Mouse (Mus musculus) forebrain, embryonic 12.5 days (tissue): ENCODE data around the gene Pgap3. TPM values are rescaled to one million over a fixed set of nuclear protein-coding genes. Genes with fewer than 3 reads are reported as not detected.
A peak's percentile ranks its signal among the peaks of the same experiment; 100 is the strongest.
"Not testable (repeated sequence)": the region's sequence is repeated elsewhere in the genome, so short reads cannot be mapped to it uniquely, and the experiment has no call there.

Source experiments
- ATAC-seq: fragments of 200-750 bp; cut with Nextera tagmentation; 2 replicates; pipeline ENCODE4 v1.8.0; 2017; ENCODE audit warnings: moderate TSS enrichment; ENCODE audit not compliant: low FRiP score
- H3K27ac ChIP-seq: fragments of 300-500 bp; sonication (generic); 2 replicates; pipeline ENCODE4 v1.5.1; 2016; ENCODE audit warnings: mild to moderate bottlenecking
- H3K27me3 ChIP-seq: fragments of 300-500 bp; sonication (generic); 2 replicates; pipeline ENCODE4 v1.6.1; 2016; ENCODE audit warnings: mild to moderate bottlenecking
- H3K36me3 ChIP-seq: fragments of 300-500 bp; sonication (generic); replicated peaks from 2 replicates; pipeline ENCODE4 v1.6.1; 2016; ENCODE audit warnings: mild to moderate bottlenecking
- H3K4me1 ChIP-seq: fragments of 300-500 bp; sonication (generic); 2 replicates; pipeline ENCODE4 v1.6.1; 2016
- H3K4me2 ChIP-seq: fragments of 300-500 bp; sonication (generic); 2 replicates; pipeline ENCODE4 v1.6.1; 2016; ENCODE audit warnings: mild to moderate bottlenecking, moderate library complexity
- H3K4me3 ChIP-seq: fragments of 300-500 bp; sonication (generic); replicated peaks from 2 replicates; pipeline ENCODE4 v1.5.1; 2016; ENCODE audit warnings: mild to moderate bottlenecking
- H3K9ac ChIP-seq: fragments of 300-500 bp; sonication (generic); 2 replicates; pipeline ENCODE4 v1.6.1; 2016; ENCODE audit warnings: mild to moderate bottlenecking
- H3K9me3 ChIP-seq: fragments of 300-500 bp; sonication (generic); 2 replicates; pipeline ENCODE4 v1.6.1; 2016
- WGBS: fragments of 180-500 bp; shearing (Covaris S2); methylation state at CpG from one replicate; pipeline ENCODE4 v1.1.7; 2016; 5-methylcytosine and 5-hydroxymethylcytosine counted together
- polyA plus RNA-seq: library from polyadenylated mRNA; unstranded; fragments of >200 nt; fragmentation: Nextera tagmentation; extraction: Ambion mirVana; gene quantifications from 2 replicates; pipeline ENCODE4 v1.2.1, GENCODE M21; 2016

The Pgap3 gene
- polyA plus RNA-seq, 1 experiment from 2014 or later: 8.3 TPM

- Histone ChIP-seq H3K27ac (no peak overlapping the region), H3K9me3 (no peaks in the 10 kb centered on the region), H3K4me2 (no peak overlapping the region), H3K9ac (no peak overlapping the region), H3K4me3 (no peak overlapping the region), H3K27me3 (peaks cover 84% of the 10 kb centered on the region), H3K4me1 (peaks cover 6% of the 10 kb centered on the region; the same call in 1 of the 2 replicates), H3K36me3 (no peaks in the 10 kb centered on the region)
- ATAC-seq: no peak
- 21% methylated on average over 24 of the region's 24 CpGs for WGBS
Measured at GRCm38 (mm10) chr11:98386596-98386995, 13.7 kb downstream of the Pgap3 start.

GRCm38 (mm10) chr11:98385638-98386585 is 14.4 kb downstream of the Pgap3 start, which contains the start of gene Pnmt:
TSS of gene Pnmt (plus strand) at chr11:98386450.
- no peak within 1 kb of the TSS for H3K4me2 ChIP-seq

GRCm38 (mm10) chr11:98384721-98385637 is 15.3 kb downstream of the Pgap3 start:
- peaks cover 12% of the 10 kb centered on the region for H3K36me3 ChIP-seq
- H3K4me1 ChIP-seq: peaks cover 6% of the 10 kb centered on the region; the same call in 1 of the 2 replicates
- no peak overlapping the region for H3K27ac ChIP-seq
- H3K4me2 ChIP-seq: no peak overlapping the region
- no peak overlapping the region for H3K4me3 ChIP-seq
- no peak overlapping the region for H3K9ac ChIP-seq
- no peak for ATAC-seq
- no peaks in the 10 kb centered on the region for H3K9me3 ChIP-seq
- peaks cover 68% of the 10 kb centered on the region for H3K27me3 ChIP-seq
- WGBS: 70% methylated on average over 8 of the region's 8 CpGs

More at GRCm38 (mm10) chr11:98385638-98386585, 14.4 kb downstream of the Pgap3 start, which contains the start of gene Pnmt:
- Histone ChIP-seq H3K9me3 (no peaks in the 10 kb centered on the region), H3K9ac (no peak within 1 kb of the TSS), H3K27me3 (peaks cover 77% of the 10 kb centered on the region), H3K27ac (no peak within 1 kb of the TSS), H3K4me1 (peaks cover 6% of the 10 kb centered on the region; the same call in 1 of the 2 replicates), H3K4me3 (no peak within 1 kb of the TSS), H3K36me3 (peaks cover 3% of the 10 kb centered on the region)
- WGBS: 52% methylated on average over 25 of the region's 25 CpGs
- ATAC-seq: no peak

GRCm38 (mm10) chr11:98384216-98384615 is 16.1 kb downstream of the Pgap3 start:
- no peak for ATAC-seq
- no peak overlapping the region for H3K4me3 ChIP-seq
- H3K27ac ChIP-seq: no peak overlapping the region
- H3K4me1 ChIP-seq: peaks cover 6% of the 10 kb centered on the region; the same call in 1 of the 2 replicates
- no peak overlapping the region for H3K4me2 ChIP-seq
- no peaks in the 10 kb centered on the region for H3K9me3 ChIP-seq
- H3K27me3 ChIP-seq: peaks cover 62% of the 10 kb centered on the region
- H3K36me3 ChIP-seq: peaks cover 20% of the 10 kb centered on the region
- no peak overlapping the region for H3K9ac ChIP-seq
- 76% methylated on average over 20 of the region's 20 CpGs for WGBS

GRCm38 (mm10) chr11:98383261-98384030 is 16.8 kb downstream of the Pgap3 start, which contains the start of gene Tcap:
TSS of gene Tcap (plus strand) at chr11:98383811.
- no peaks in the 10 kb centered on the region for H3K9me3 ChIP-seq
- no peak within 1 kb of the TSS for H3K4me2 ChIP-seq
- H3K4me1 ChIP-seq: no peaks in the 10 kb centered on the region; the same call in 1 of the 2 replicates
- H3K9ac ChIP-seq: no peak within 1 kb of the TSS
- WGBS: 66% methylated on average over 14 of the region's 14 CpGs
- peaks cover 56% of the 10 kb centered on the region for H3K27me3 ChIP-seq
- ATAC-seq: no peak
- H3K36me3 ChIP-seq: peaks cover 27% of the 10 kb centered on the region
- no peak within 1 kb of the TSS for H3K27ac ChIP-seq
- no peak within 1 kb of the TSS for H3K4me3 ChIP-seq

GRCm38 (mm10) chr11:98382405-98382804 is 17.9 kb downstream of the Pgap3 start:
- H3K9me3 ChIP-seq, H3K4me3 ChIP-seq, ATAC-seq, H3K4me2 ChIP-seq, H3K9ac ChIP-seq, H3K4me1 ChIP-seq, H3K27ac ChIP-seq: not testable (repeated sequence)
- H3K27me3 ChIP-seq: peaks cover 45% of the 10 kb centered on the region
- peaks cover 38% of the 10 kb centered on the region for H3K36me3 ChIP-seq
- WGBS: 47% methylated on average over 2 of the region's 2 CpGs

GRCm38 (mm10) chr11:98381651-98382050 is 18.6 kb downstream of the Pgap3 start:
- Histone ChIP-seq H3K4me2 (no peak overlapping the region), H3K9me3 (no peaks in the 10 kb centered on the region), H3K9ac (no peak overlapping the region), H3K27me3 (peaks cover 38% of the 10 kb centered on the region), H3K36me3 (peaks cover 45% of the 10 kb centered on the region), H3K4me3 (no peak overlapping the region), H3K27ac (no peak overlapping the region), H3K4me1 (no peaks in the 10 kb centered on the region)
- WGBS: 98% methylated on average over 2 of the region's 2 CpGs
- ATAC-seq: no peak

- Histone ChIP-seq H3K27ac (no peak overlapping the region), H3K4me2 (no peak overlapping the region), H3K36me3 (peaks cover 61% of the 10 kb centered on the region), H3K27me3 (peaks cover 22% of the 10 kb centered on the region), H3K4me3 (no peak overlapping the region), H3K9me3 (no peaks in the 10 kb centered on the region), H3K9ac (no peak overlapping the region), H3K4me1 (no peaks in the 10 kb centered on the region)
- 94% methylated on average over 6 of the region's 6 CpGs for WGBS
- ATAC-seq: no peak
Measured at GRCm38 (mm10) chr11:98380106-98380505, 20.2 kb downstream of the Pgap3 start.

- Histone ChIP-seq H3K36me3 (peaks cover 68% of the 10 kb centered on the region), H3K4me2 (no peak overlapping the region)
- WGBS: 90% methylated on average over 7 of the region's 7 CpGs
Measured at GRCm38 (mm10) chr11:98379379-98379778, 20.9 kb downstream of the Pgap3 start.

GRCm38 (mm10) chr11:98377787-98378186 is 22.5 kb downstream of the Pgap3 start:
- Histone ChIP-seq H3K4me1 (peaks cover 3% of the 10 kb centered on the region; the same call in 1 of the 2 replicates), H3K9ac (no peak overlapping the region), H3K9me3 (no peaks in the 10 kb centered on the region), H3K36me3 (peaks cover 71% of the 10 kb centered on the region), H3K4me2 (no peak overlapping the region), H3K27me3 (no peaks in the 10 kb centered on the region), H3K4me3 (no peak overlapping the region), H3K27ac (no peak overlapping the region)
- ATAC-seq: no peak
- WGBS: 86% methylated on average over 11 of the region's 11 CpGs

More at GRCm38 (mm10) chr11:98379379-98379778, 20.9 kb downstream of the Pgap3 start:
- Histone ChIP-seq H3K27me3 (peaks cover 15% of the 10 kb centered on the region), H3K4me1 (no peaks in the 10 kb centered on the region), H3K9ac (no peak overlapping the region), H3K9me3 (no peaks in the 10 kb centered on the region), H3K4me3 (no peak overlapping the region), H3K27ac (no peak overlapping the region)
- ATAC-seq: no peak

GRCm38 (mm10) chr11:98376756-98377155 is 23.5 kb downstream of the Pgap3 start:
- no peak overlapping the region for H3K4me3 ChIP-seq
- H3K27ac ChIP-seq: no peak overlapping the region
- H3K4me1 ChIP-seq: peaks cover 12% of the 10 kb centered on the region
- H3K27me3 ChIP-seq: no peaks in the 10 kb centered on the region
- WGBS: 67% methylated on average over 5 of the region's 5 CpGs
- H3K9me3 ChIP-seq: no peaks in the 10 kb centered on the region
- no peak overlapping the region for H3K4me2 ChIP-seq
- peaks cover 71% of the 10 kb centered on the region for H3K36me3 ChIP-seq
- H3K9ac ChIP-seq: 0 out of 2 replicates have a peak overlapping the region, but pooled peaks have one; percentile 4
- no peak for ATAC-seq
